Mouse (Mus musculus) pancreas, adult 10 weeks (tissue): ENCODE data around the gene Gm21293. TPM values are rescaled to one million over a fixed set of nuclear protein-coding genes. Genes with fewer than 3 reads are reported as not detected.

Experiments used
- polyA plus RNA-seq: library from polyadenylated mRNA; stranded (reverse); fragments of 350-450 nt; fragmentation: Illumina TruSeq; extraction: RNeasy Lipid Tissue Mini Kit (QIAGEN cat#74804); gene quantifications from one replicate; pipeline ENCODE4 v1.2.3, GENCODE M21; 2015; ENCODE audit warnings: low read depth, low replicate concordance; ENCODE audit not compliant: insufficient read depth

The Gm21293 gene
- polyA plus RNA-seq: not detected

GRCm38 (mm10) chr10:104142687-104143086, at the start of gene Gm21293:
Gene Gm21293, plus strand, starts transcription at chr10:104142987.

GRCm38 (mm10) chr10:104151197-104151596, 8.4 kb downstream of the Gm21293 start, which contains the start of gene Gm6763:
Gene Gm6763, plus strand, starts transcription at chr10:104151497.

GRCm38 (mm10) chr10:104159706-104160105, 16.9 kb downstream of the Gm21293 start, which contains the start of gene Gm8764:
Gene Gm8764, plus strand, starts transcription at chr10:104160006.

GRCm38 (mm10) chr10:104168215-104168614, 25.4 kb downstream of the Gm21293 start, which contains the start of gene Gm21304:
Gene Gm21304, plus strand, starts transcription at chr10:104168515.

GRCm38 (mm10) chr10:104176724-104177123, 33.9 kb downstream of the Gm21293 start, which contains the start of gene Gm21312:
Gene Gm21312, plus strand, starts transcription at chr10:104177024.

GRCm38 (mm10) chr10:104185233-104185632, 42.4 kb downstream of the Gm21293 start, which contains the start of gene Gm20765:
Gene Gm20765, plus strand, starts transcription at chr10:104185533.

GRCm38 (mm10) chr10:104193742-104194141, 51.0 kb downstream of the Gm21293 start, which contains the start of gene Gm4340:
Gene Gm4340, plus strand, starts transcription at chr10:104194042.

Other genes with a start within 250 kb of the Gm21293 start
- gene Gm6763, start 8.5 kb downstream of the Gm21293 start, polyA plus RNA-seq: not detected
- not detected for gene Gm8764, start 17.0 kb downstream of the Gm21293 start, polyA plus RNA-seq
- gene Gm21304, start 25.5 kb downstream of the Gm21293 start, polyA plus RNA-seq: not detected
- not detected for gene Gm21312, start 34.0 kb downstream of the Gm21293 start, polyA plus RNA-seq
- gene Gm20765, start 42.5 kb downstream of the Gm21293 start, polyA plus RNA-seq: not detected
- not detected for gene Gm4340, start 51.1 kb downstream of the Gm21293 start, polyA plus RNA-seq